Mouse (Mus musculus) liver, embryonic 15.5 days (tissue): ENCODE measurements around the gene Pitx2. TPM values are rescaled to one million over a fixed set of nuclear protein-coding genes. Genes with fewer than 3 reads are reported as not detected.

Source experiments
- ATAC-seq: fragments of 200-750 bp; cut with Nextera tagmentation; 2 replicates; pipeline ENCODE4 v1.8.0; 2017; ENCODE audit warnings: moderate number of reproducible peaks, mild to moderate bottlenecking, moderate library complexity; ENCODE audit not compliant: insufficient read depth
- H3K27ac ChIP-seq: fragments of 300-500 bp; sonication (generic); replicated peaks from 2 replicates; pipeline ENCODE4 v1.5.1; 2015; ENCODE audit warnings: mild to moderate bottlenecking, inconsistent platforms
- H3K27me3 ChIP-seq: fragments of 300-500 bp; sonication (generic); 2 replicates; pipeline ENCODE4 v1.6.1; 2015; ENCODE audit warnings: mild to moderate bottlenecking, inconsistent platforms
- H3K36me3 ChIP-seq: fragments of 300-500 bp; sonication (generic); replicated peaks from 2 replicates; pipeline ENCODE4 v1.6.1; 2015; ENCODE audit warnings: moderate library complexity, mild to moderate bottlenecking, inconsistent platforms
- H3K4me1 ChIP-seq: fragments of 300-500 bp; sonication (generic); replicated peaks from 2 replicates; pipeline ENCODE4 v1.6.1; 2015; ENCODE audit warnings: inconsistent platforms
- H3K4me2 ChIP-seq: fragments of 300-500 bp; sonication (generic); 2 replicates; pipeline ENCODE4 v1.6.1; 2015; ENCODE audit warnings: moderate library complexity, mild to moderate bottlenecking, inconsistent platforms
- H3K4me3 ChIP-seq: fragments of 300-500 bp; sonication (generic); replicated peaks from 2 replicates; pipeline ENCODE4 v1.5.1; 2015; ENCODE audit warnings: mild to moderate bottlenecking, inconsistent platforms
- H3K9ac ChIP-seq: fragments of 300-500 bp; sonication (generic); 2 replicates; pipeline ENCODE4 v1.6.1; 2015; ENCODE audit warnings: moderate library complexity, mild to moderate bottlenecking, inconsistent platforms
- H3K9me3 ChIP-seq: fragments of 300-500 bp; sonication (generic); replicated peaks from 2 replicates; pipeline ENCODE4 v1.6.1; 2016; ENCODE audit warnings: inconsistent platforms
- WGBS: fragments of 180-500 bp; shearing (Covaris S2); methylation state at CpG from one replicate; pipeline ENCODE4 v1.1.7; 2015; ENCODE audit warnings: mixed read lengths; ENCODE audit not compliant: insufficient replicate concordance; 5-methylcytosine and 5-hydroxymethylcytosine counted together
- polyA plus RNA-seq: library from polyadenylated mRNA; unstranded; fragments of >200 nt; fragmentation: Nextera tagmentation; extraction: Ambion mirVana; gene quantifications from 2 replicates; pipeline ENCODE4 v1.2.1, GENCODE M21; 2015

Pitx2 gene
- polyA plus RNA-seq, 1 experiment from 2014 or later: 0.90 TPM

- Histone ChIP-seq H3K9ac (no peak overlapping the region), H3K9me3 (no peaks in the 10 kb centered on the region), H3K36me3 (no peaks in the 10 kb centered on the region), H3K27ac (no peak overlapping the region), H3K4me1 (no peaks in the 10 kb centered on the region), H3K27me3 (peaks cover 71% of the 10 kb centered on the region), H3K4me2 (no peak overlapping the region), H3K4me3 (no peak overlapping the region)
- ATAC-seq: no peak
- WGBS: 1% methylated on average over 6 of the region's 6 CpGs
These were observed 27.0 kb downstream of the Pitx2 start for GRCm38 (mm10) chr3:129226681-129227080.

- Histone ChIP-seq H3K9me3 (no peaks in the 10 kb centered on the region), H3K27me3 (peaks cover 65% of the 10 kb centered on the region), H3K4me1 (no peaks in the 10 kb centered on the region), H3K27ac (no peak overlapping the region), H3K9ac (no peak overlapping the region), H3K4me3 (no peak overlapping the region), H3K36me3 (no peaks in the 10 kb centered on the region), H3K4me2 (no peak overlapping the region)
- 4% methylated on average over 5 of the region's 5 CpGs for WGBS
- ATAC-seq: no peak
These were observed 27.7 kb downstream of the Pitx2 start for GRCm38 (mm10) chr3:129227331-129227730.

GRCm38 (mm10) chr3:129238010-129238409 lies 38.3 kb downstream of the Pitx2 start:
- Histone ChIP-seq H3K4me2 (no peak overlapping the region), H3K27me3 (no peaks in the 10 kb centered on the region), H3K36me3 (no peaks in the 10 kb centered on the region), H3K27ac (no peak overlapping the region), H3K9me3 (no peaks in the 10 kb centered on the region), H3K4me3 (no peak overlapping the region), H3K9ac (no peak overlapping the region), H3K4me1 (no peaks in the 10 kb centered on the region)
- ATAC-seq: no peak
- WGBS: 48% methylated on average over 1 of the region's 1 CpGs

DNA sequence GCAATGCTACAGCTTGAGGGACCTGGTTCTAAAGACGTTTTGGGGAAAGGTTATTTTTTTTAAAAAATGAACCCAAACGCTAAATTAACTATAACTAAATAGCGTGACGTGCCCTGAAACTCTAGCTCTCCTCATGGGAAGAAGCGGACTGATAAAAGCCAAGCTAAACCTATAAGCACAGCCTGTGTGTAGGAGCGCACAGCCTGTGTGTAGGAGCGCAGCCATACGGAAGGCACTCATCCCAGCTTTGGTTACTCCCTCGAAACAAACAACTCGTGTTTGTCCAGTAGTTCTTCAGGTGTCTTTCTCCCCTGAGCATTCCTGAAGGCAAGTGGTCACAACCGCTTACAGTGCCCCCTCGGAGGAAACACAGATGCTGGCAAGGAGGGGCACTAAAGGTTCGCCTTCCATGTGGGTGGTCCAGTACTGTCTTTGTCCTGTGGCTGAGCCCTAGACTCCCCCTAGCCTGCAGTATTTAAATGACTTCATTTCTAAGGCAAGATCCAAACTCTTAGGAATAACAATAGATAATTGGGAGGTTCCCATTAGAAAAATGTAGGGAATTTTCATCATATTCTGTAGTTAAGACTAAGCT lies 39.1 kb downstream of the Pitx2 start:
- Histone ChIP-seq H3K4me3 (no peak overlapping the region), H3K27me3 (no peaks in the 10 kb centered on the region), H3K4me2 (no peak overlapping the region), H3K9me3 (no peaks in the 10 kb centered on the region), H3K9ac (no peak overlapping the region), H3K4me1 (no peaks in the 10 kb centered on the region), H3K27ac (no peak overlapping the region), H3K36me3 (no peaks in the 10 kb centered on the region)
- no peak for ATAC-seq
- WGBS: 46% methylated on average over 13 of the region's 13 CpGs

- 61% methylated on average over 9 of the region's 9 CpGs for WGBS
- no peaks in the 10 kb centered on the region for H3K27me3 ChIP-seq
- no peak overlapping the region for H3K9ac ChIP-seq
- no peaks in the 10 kb centered on the region for H3K36me3 ChIP-seq
- no peaks in the 10 kb centered on the region for H3K4me1 ChIP-seq
- no peak overlapping the region for H3K27ac ChIP-seq
- no peaks in the 10 kb centered on the region for H3K9me3 ChIP-seq
- H3K4me2 ChIP-seq: no peak overlapping the region
- H3K4me3 ChIP-seq: no peak overlapping the region
- no peak for ATAC-seq
These were observed 51.3 kb downstream of the Pitx2 start for GRCm38 (mm10) chr3:129250997-129251396.

- no peak overlapping the region for H3K4me2 ChIP-seq
These were observed 54.6 kb downstream of the Pitx2 start for GRCm38 (mm10) chr3:129254246-129254645.

DNA sequence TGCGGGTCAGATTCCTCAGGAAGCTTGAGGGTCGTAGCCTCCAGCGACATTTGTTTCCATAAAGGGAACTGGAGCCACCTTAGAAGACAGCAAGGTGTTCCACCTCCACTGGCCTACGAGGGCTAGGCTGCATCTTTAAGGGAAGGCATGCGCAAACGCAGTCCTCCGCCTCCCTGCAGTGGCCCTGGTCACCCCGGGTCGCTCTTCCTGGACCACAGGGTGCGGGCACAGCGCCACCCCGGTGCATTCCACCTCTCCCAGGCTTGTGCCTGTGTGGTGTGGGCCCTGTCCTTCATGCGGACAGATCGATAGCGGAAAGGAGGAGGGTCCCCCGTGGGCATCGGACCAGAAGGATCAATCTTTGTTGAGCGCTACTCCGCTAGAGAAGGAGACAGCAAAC lies 56.6 kb downstream of the Pitx2 start:
- peaks cover 4% of the 10 kb centered on the region; the same call in 1 of the 2 replicates for H3K27me3 ChIP-seq
- no peaks in the 10 kb centered on the region for H3K4me1 ChIP-seq
- WGBS: 46% methylated on average over 19 of the region's 19 CpGs

More at GRCm38 (mm10) chr3:129254246-129254645, 54.6 kb downstream of the Pitx2 start:
- H3K36me3 ChIP-seq: no peaks in the 10 kb centered on the region
- 47% methylated on average over 10 of the region's 10 CpGs for WGBS
- ATAC-seq: no peak
- no peak overlapping the region for H3K9ac ChIP-seq
- H3K27ac ChIP-seq: no peak overlapping the region
- H3K4me1 ChIP-seq: no peaks in the 10 kb centered on the region
- H3K27me3 ChIP-seq: peaks cover 4% of the 10 kb centered on the region; the same call in 1 of the 2 replicates
- H3K9me3 ChIP-seq: no peaks in the 10 kb centered on the region
- no peak overlapping the region for H3K4me3 ChIP-seq

DNA sequence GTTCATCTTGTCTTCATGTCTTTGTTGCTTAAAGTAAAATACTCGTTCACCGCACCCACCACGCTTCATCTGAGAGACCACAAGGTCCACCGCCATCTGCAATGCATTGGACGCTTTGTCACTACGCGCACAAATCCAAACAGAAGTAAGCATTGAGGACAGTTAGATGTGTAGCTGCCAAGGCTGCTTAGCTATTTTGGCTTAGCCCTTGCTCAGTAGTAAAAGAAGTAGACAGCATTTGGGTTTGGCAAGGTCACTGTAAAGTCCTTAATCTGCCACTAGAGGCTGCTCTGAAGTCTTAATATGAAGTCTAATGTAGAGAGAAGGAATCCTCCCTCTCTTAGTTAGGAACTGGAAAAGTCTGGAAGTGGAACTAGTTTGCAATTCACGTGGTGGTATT lies 57.1 kb downstream of the Pitx2 start:
- H3K9ac ChIP-seq: no peak overlapping the region
- 60% methylated on average over 8 of the region's 8 CpGs for WGBS
- H3K36me3 ChIP-seq: no peaks in the 10 kb centered on the region
- no peak overlapping the region for H3K27ac ChIP-seq
- no peak overlapping the region for H3K4me2 ChIP-seq
- H3K9me3 ChIP-seq: no peaks in the 10 kb centered on the region
- H3K4me1 ChIP-seq: no peaks in the 10 kb centered on the region
- H3K27me3 ChIP-seq: peaks cover 4% of the 10 kb centered on the region; the same call in 1 of the 2 replicates
- no peak for ATAC-seq
- H3K4me3 ChIP-seq: no peak overlapping the region

More for the DNA sequence above, 56.6 kb downstream of the Pitx2 start:
- Histone ChIP-seq H3K9ac (no peak overlapping the region), H3K4me2 (peak overlapping the region; percentile 13; the same call in 1 of the 2 replicates), H3K27ac (no peak overlapping the region), H3K36me3 (no peaks in the 10 kb centered on the region), H3K4me3 (no peak overlapping the region), H3K9me3 (no peaks in the 10 kb centered on the region)
- ATAC-seq: no peak

DNA sequence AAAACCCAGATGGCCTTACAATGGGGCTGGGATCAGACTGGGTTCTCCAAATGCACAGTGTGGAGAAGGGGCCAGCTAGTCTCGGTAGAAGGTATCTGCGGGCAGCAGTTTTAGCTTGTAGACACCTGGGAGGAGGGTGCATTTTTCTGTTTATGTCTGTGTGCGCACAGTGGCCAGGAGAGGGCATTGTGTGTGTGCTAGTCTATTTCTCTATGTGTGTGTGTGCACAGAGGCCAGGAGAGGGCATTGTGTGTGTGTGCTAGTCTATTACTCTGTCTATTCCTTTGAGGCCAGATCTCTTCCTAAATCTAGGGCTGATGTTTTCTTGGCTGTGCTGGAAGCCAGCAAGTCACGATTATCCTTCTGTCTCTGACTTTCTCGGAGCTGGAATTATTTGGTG lies 58.8 kb downstream of the Pitx2 start:
- Histone ChIP-seq H3K4me3 (no peak overlapping the region), H3K9ac (no peak overlapping the region), H3K27me3 (peaks cover 4% of the 10 kb centered on the region; the same call in 1 of the 2 replicates), H3K9me3 (no peaks in the 10 kb centered on the region), H3K27ac (no peak overlapping the region), H3K4me2 (no peak overlapping the region), H3K4me1 (no peaks in the 10 kb centered on the region), H3K36me3 (no peaks in the 10 kb centered on the region)
- WGBS: 65% methylated on average over 5 of the region's 5 CpGs
- no peak for ATAC-seq

Other genes with a start within 250 kb of the Pitx2 start
- 4.0 and 4.2 TPM in 2 replicates for gene Enpep, start 132.8 kb downstream of the Pitx2 start, polyA plus RNA-seq